Mouse (Mus musculus) hematopoietic multipotent progenitor cell, adult 10-12 weeks (in vitro differentiated cells): ENCODE results near the gene Calm1. TPM values are rescaled to one million over a fixed set of nuclear protein-coding genes. Genes with fewer than 3 reads are reported as not detected.

ENCODE experiments used
- polyA plus RNA-seq: library from polyadenylated mRNA; stranded (reverse); fragments of >175 nt; gene quantifications from 2 replicates; pipeline ENCODE4 v1.2.3, GENCODE M21; 2012; ENCODE audit warnings: low replicate concordance

Calm1 gene
- polyA plus RNA-seq = 981 and 1,646 TPM in 2 replicates

DNA sequence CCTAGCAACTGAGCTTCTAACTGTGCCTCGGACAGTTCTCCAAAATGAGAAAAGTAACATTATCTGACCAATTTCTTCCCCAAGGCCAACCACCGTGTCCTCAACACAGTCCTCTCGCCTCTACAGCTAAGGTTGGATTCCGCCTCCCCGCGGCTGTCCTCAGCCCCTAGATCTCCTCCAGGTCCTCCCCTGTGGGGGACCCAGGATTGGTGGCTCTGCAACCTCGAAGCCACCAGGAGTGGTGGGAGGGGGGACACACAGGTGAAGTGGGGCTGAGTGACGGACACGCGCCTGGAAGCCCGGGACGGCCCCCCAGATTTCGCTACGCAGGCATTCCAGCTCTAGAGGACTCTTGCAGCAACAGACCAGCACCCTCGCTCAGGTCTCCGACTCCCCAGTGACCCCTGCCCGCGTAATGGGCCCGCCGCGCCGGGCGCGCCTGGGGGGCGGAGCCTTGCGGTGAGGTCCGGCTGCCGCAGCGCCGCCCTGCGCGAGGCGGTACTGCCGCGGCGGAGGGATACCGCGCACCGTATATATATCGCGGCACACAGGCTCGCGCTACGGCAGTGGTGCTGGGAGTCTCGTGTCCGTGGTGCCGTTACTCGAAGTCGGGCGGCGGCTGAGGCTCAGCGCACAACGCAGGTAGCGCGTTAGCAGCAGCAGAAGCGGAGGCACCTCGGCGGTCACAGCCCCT is at the start of gene Calm1:
Gene Calm1 (plus strand): TSS at position 469 of the 694 bp plus-strand sequence.

DNA sequence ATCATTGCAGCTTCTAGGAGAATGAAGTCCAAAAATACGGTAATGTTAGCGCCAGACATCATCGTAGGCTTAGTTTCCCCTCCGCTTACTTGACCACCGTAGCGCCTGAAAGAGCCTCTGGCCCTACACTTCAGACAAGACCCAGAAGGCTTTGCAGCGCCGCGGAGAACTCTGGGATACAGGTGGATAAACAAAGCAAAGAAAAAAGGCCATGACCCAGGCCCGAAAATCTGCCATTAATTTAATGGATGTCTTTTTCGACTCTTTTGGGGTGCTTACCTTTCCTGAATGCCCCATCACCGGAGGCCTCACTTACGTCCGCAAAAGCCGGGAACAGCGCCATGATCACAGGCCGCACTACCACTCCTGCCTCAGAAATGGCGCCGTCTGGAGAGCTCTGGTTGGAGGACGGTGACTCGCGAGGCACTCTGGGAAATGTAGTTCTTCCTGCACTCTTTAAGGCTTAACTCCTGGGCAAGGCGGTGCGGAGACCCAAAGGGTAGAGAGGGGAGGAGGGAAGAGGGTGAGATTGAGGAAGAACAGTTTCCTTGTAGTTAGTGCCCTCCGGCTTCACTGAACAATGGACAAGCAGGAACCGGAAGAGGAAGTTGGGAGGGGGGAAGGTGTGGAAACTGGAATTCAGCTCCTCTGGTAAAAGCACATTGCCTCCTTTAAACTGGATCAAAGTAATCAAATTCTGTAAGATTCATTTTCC is 39.8 kb upstream of the Calm1 start, which contains the start of gene Nrde2:
Gene Nrde2 (minus strand): TSS at position 393 of the 715 bp plus-strand sequence.

Other genes starting within 250 kb of the Calm1 start
- 1.9 and 2.6 TPM in 2 replicates for gene Kcnk13, start 234.9 kb upstream of the Calm1 start, polyA plus RNA-seq
- gene Psmc1, start 89.3 kb upstream of the Calm1 start, polyA plus RNA-seq = 5.3 and 26.1 TPM in 2 replicates
- 7.7 and 8.6 TPM in 2 replicates for gene Nrde2, start 39.8 kb upstream of the Calm1 start, polyA plus RNA-seq